Mouse (Mus musculus): ENCODE data around the gene Snf8. TPM values are rescaled to one million over a fixed set of nuclear protein-coding genes. Genes with fewer than 3 reads are reported as not detected.

Snf8 gene
- polyA plus RNA-seq, 1 experiment = 106 TPM

GRCm38 (mm10) chr11:96015421-96015820, 19.3 kb upstream of the Snf8 start:
- no peaks in the 10 kb centered on the region for H3K79me2 ChIP-seq (ENCODE audit: control insufficient read depth, insufficient read depth)
- H3K27me3 ChIP-seq (ENCODE audit: control insufficient read depth, insufficient read depth, insufficient read length) = peaks cover 9% of the 10 kb centered on the region
- H3K36me3 ChIP-seq (ENCODE audit: control insufficient read depth, insufficient read depth) = no peaks in the 10 kb centered on the region
- no peak overlapping the region for H3K4me3 ChIP-seq (ENCODE audit: insufficient read depth, poor library complexity, severe bottlenecking)
- H3ac ChIP-seq (ENCODE audit: control insufficient read depth, insufficient read length, low read depth) = no peak overlapping the region
- TF ChIP-seq USF1 (IDR thresholded peaks at IDR 0.05; ENCODE audit: low read depth) (no peak), CTCF (IDR thresholded peaks at IDR 0.05; ENCODE audit: control insufficient read depth, insufficient read depth, insufficient read length) (no peak), MYOG (IDR thresholded peaks at IDR 0.05; ENCODE audit: control insufficient read depth, extremely low read depth, insufficient read length) (no peak), CEBPB (IDR thresholded peaks at IDR 0.05; ENCODE audit: low read depth) (no peak)
- H3K79me3 ChIP-seq (ENCODE audit: low read depth) = no peaks in the 10 kb centered on the region

- no peaks in the 10 kb centered on the region for H3K79me3 ChIP-seq (ENCODE audit: low read depth)
- no peak overlapping the region for H3K4me3 ChIP-seq (ENCODE audit: insufficient read depth, poor library complexity, severe bottlenecking)
- H3K27me3 ChIP-seq (ENCODE audit: control insufficient read depth, insufficient read depth, insufficient read length) = peaks cover 2% of the 10 kb centered on the region
- H3K36me3 ChIP-seq (ENCODE audit: control insufficient read depth, insufficient read depth) = no peaks in the 10 kb centered on the region
- H3ac ChIP-seq (ENCODE audit: control insufficient read depth, insufficient read length, low read depth) = no peak overlapping the region
- TF ChIP-seq FOSL1 (IDR thresholded peaks at IDR 0.05; ENCODE audit: insufficient read depth, low read length, poor library complexity, severe bottlenecking) (peak; percentile 91), MYOD1 (IDR thresholded peaks at IDR 0.05; ENCODE audit: control insufficient read depth, insufficient read length, low read depth) (no peak), MAX (IDR thresholded peaks at IDR 0.05) (peak; percentile 85)
- H3K79me2 ChIP-seq (ENCODE audit: control insufficient read depth, insufficient read depth) = no peaks in the 10 kb centered on the region
Observed at GRCm38 (mm10) chr11:96017941-96018351, 16.7 kb upstream of the Snf8 start.

- H3K4me3 ChIP-seq (ENCODE audit: insufficient read depth, poor library complexity, severe bottlenecking) = no peak overlapping the region
- peaks cover 5% of the 10 kb centered on the region for H3K27me3 ChIP-seq (ENCODE audit: control insufficient read depth, insufficient read depth, insufficient read length)
- H3K79me3 ChIP-seq (ENCODE audit: low read depth) = no peaks in the 10 kb centered on the region
- no peaks in the 10 kb centered on the region for H3K36me3 ChIP-seq (ENCODE audit: control insufficient read depth, insufficient read depth)
- H3ac ChIP-seq (ENCODE audit: control insufficient read depth, insufficient read length, low read depth) = no peak overlapping the region
- no peaks in the 10 kb centered on the region for H3K79me2 ChIP-seq (ENCODE audit: control insufficient read depth, insufficient read depth)
- no peak for TF ChIP-seq MYOD1 (IDR thresholded peaks at IDR 0.05; ENCODE audit: control insufficient read depth, insufficient read length, low read depth)
- no peak for TF ChIP-seq MAX (IDR thresholded peaks at IDR 0.05)
- TF ChIP-seq USF1 (IDR thresholded peaks at IDR 0.05; ENCODE audit: low read depth) = no peak
- TF ChIP-seq MYOG (IDR thresholded peaks at IDR 0.05; ENCODE audit: control insufficient read depth, extremely low read depth, insufficient read length) = no peak
- no peak for TF ChIP-seq FOSL1 (IDR thresholded peaks at IDR 0.05; ENCODE audit: insufficient read depth, low read length, poor library complexity, severe bottlenecking)
- no peak for TF ChIP-seq CEBPB (IDR thresholded peaks at IDR 0.05; ENCODE audit: low read depth)
- TF ChIP-seq CTCF (IDR thresholded peaks at IDR 0.05; ENCODE audit: control insufficient read depth, insufficient read depth, insufficient read length) = no peak
Observed at GRCm38 (mm10) chr11:96020622-96021021, 14.1 kb upstream of the Snf8 start.

DNA sequence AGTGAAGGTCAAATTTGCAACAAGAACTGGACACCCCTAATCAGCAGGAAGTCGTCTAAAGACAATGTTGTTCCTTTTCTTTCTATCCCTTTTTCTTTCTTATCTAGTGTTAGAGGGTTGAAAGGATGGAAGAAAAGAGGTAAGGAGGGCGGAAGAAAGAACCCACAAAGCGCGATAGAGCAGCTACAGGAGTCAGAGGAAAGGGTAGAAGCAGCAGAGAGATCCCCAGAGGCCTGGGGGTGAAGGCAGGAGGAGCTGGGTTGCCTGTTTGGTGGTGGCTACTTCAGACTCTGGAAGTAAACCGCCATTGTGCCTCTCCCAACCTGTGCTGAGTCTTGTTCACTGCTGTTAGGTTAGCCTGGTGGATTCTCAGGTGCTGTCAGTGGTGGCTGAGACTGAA, 6.6 kb upstream of the Snf8 start:
- no peak overlapping the region for H3ac ChIP-seq (ENCODE audit: control insufficient read depth, insufficient read length, low read depth)
- TF ChIP-seq CEBPB (IDR thresholded peaks at IDR 0.05; ENCODE audit: low read depth) (no peak), FOSL1 (IDR thresholded peaks at IDR 0.05; ENCODE audit: insufficient read depth, low read length, poor library complexity, severe bottlenecking) (no peak), USF1 (IDR thresholded peaks at IDR 0.05; ENCODE audit: low read depth) (no peak), MAX (IDR thresholded peaks at IDR 0.05) (no peak), CTCF (IDR thresholded peaks at IDR 0.05; ENCODE audit: control insufficient read depth, insufficient read depth, insufficient read length) (no peak), MYOG (IDR thresholded peaks at IDR 0.05; ENCODE audit: control insufficient read depth, extremely low read depth, insufficient read length) (no peak), MYOD1 (IDR thresholded peaks at IDR 0.05; ENCODE audit: control insufficient read depth, insufficient read length, low read depth) (no peak)
- H3K36me3 ChIP-seq (ENCODE audit: control insufficient read depth, insufficient read depth) = no peaks in the 10 kb centered on the region
- peaks cover 37% of the 10 kb centered on the region for H3K27me3 ChIP-seq (ENCODE audit: control insufficient read depth, insufficient read depth, insufficient read length)
- H3K4me3 ChIP-seq (ENCODE audit: insufficient read depth, poor library complexity, severe bottlenecking) = no peak overlapping the region
- no peaks in the 10 kb centered on the region for H3K79me2 ChIP-seq (ENCODE audit: control insufficient read depth, insufficient read depth)
- no peaks in the 10 kb centered on the region for H3K79me3 ChIP-seq (ENCODE audit: low read depth)

GRCm38 (mm10) chr11:96030571-96030970, 4.1 kb upstream of the Snf8 start:
- TF ChIP-seq FOSL1 (IDR thresholded peaks at IDR 0.05; ENCODE audit: insufficient read depth, low read length, poor library complexity, severe bottlenecking) (no peak), USF1 (IDR thresholded peaks at IDR 0.05; ENCODE audit: low read depth) (no peak), MYOG (IDR thresholded peaks at IDR 0.05; ENCODE audit: control insufficient read depth, extremely low read depth, insufficient read length) (no peak), CEBPB (IDR thresholded peaks at IDR 0.05; ENCODE audit: low read depth) (no peak), MAX (IDR thresholded peaks at IDR 0.05) (no peak), CTCF (IDR thresholded peaks at IDR 0.05; ENCODE audit: control insufficient read depth, insufficient read depth, insufficient read length) (no peak), MYOD1 (IDR thresholded peaks at IDR 0.05; ENCODE audit: control insufficient read depth, insufficient read length, low read depth) (no peak)
- Histone ChIP-seq H3K36me3 (ENCODE audit: control insufficient read depth, insufficient read depth) (no peaks in the 10 kb centered on the region), H3K79me3 (ENCODE audit: low read depth) (peaks cover 2% of the 10 kb centered on the region), H3ac (ENCODE audit: control insufficient read depth, insufficient read length, low read depth) (no peak overlapping the region), H3K27me3 (ENCODE audit: control insufficient read depth, insufficient read depth, insufficient read length) (peaks cover 32% of the 10 kb centered on the region), H3K4me3 (ENCODE audit: insufficient read depth, poor library complexity, severe bottlenecking) (no peak overlapping the region), H3K79me2 (ENCODE audit: control insufficient read depth, insufficient read depth) (peaks cover 8% of the 10 kb centered on the region)

DNA sequence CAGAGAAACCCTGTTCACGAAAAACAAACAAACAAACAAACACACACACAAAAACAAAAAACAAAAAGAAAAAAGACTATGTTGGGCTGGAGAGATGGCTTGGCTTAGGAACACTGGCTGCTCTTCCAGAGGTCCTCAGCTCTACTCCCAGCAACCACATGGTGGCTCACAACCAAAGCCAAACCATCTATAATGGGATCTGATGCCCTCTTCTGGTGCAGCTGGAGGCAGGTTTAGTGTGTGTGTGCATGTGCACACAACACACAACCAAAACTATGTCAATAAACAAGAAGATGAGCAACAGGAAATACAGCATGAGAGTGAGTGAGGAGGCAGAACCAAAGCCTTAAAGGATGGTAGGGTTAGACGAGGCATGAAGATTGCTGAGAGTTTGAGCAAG, 3.0 kb upstream of the Snf8 start:
- TF ChIP-seq MYOG (IDR thresholded peaks at IDR 0.05; ENCODE audit: control insufficient read depth, extremely low read depth, insufficient read length) (no peak), FOSL1 (IDR thresholded peaks at IDR 0.05; ENCODE audit: insufficient read depth, low read length, poor library complexity, severe bottlenecking) (no peak), MYOD1 (IDR thresholded peaks at IDR 0.05; ENCODE audit: control insufficient read depth, insufficient read length, low read depth) (no peak), MAX (IDR thresholded peaks at IDR 0.05) (no peak), USF1 (IDR thresholded peaks at IDR 0.05; ENCODE audit: low read depth) (no peak), CEBPB (IDR thresholded peaks at IDR 0.05; ENCODE audit: low read depth) (no peak), CTCF (IDR thresholded peaks at IDR 0.05; ENCODE audit: control insufficient read depth, insufficient read depth, insufficient read length) (no peak)
- peaks cover 7% of the 10 kb centered on the region for H3K79me3 ChIP-seq (ENCODE audit: low read depth)
- H3ac ChIP-seq (ENCODE audit: control insufficient read depth, insufficient read length, low read depth) = no peak overlapping the region
- H3K27me3 ChIP-seq (ENCODE audit: control insufficient read depth, insufficient read depth, insufficient read length) = peaks cover 28% of the 10 kb centered on the region
- H3K4me3 ChIP-seq (ENCODE audit: insufficient read depth, poor library complexity, severe bottlenecking) = no peak overlapping the region
- peaks cover 16% of the 10 kb centered on the region for H3K79me2 ChIP-seq (ENCODE audit: control insufficient read depth, insufficient read depth)
- H3K36me3 ChIP-seq (ENCODE audit: control insufficient read depth, insufficient read depth) = no peaks in the 10 kb centered on the region

All from C2C12 (cell line).